Mouse (Mus musculus) liver, embryonic 12.5 days (tissue): Measurements from ENCODE around the gene Sowahb. TPM values are rescaled to one million over a fixed set of nuclear protein-coding genes. Genes with fewer than 3 reads are reported as not detected.

Experiments
- ATAC-seq: fragments of 200-750 bp; cut with Nextera tagmentation; 2 replicates; pipeline ENCODE4 v1.8.0; 2017; ENCODE audit warnings: moderate number of reproducible peaks, mild to moderate bottlenecking, moderate library complexity
- H3K27ac ChIP-seq: fragments of 300-500 bp; sonication (generic); 2 replicates; pipeline ENCODE4 v1.5.1; 2016; ENCODE audit warnings: mild to moderate bottlenecking
- H3K27me3 ChIP-seq: fragments of 300-500 bp; sonication (generic); replicated peaks from 2 replicates; pipeline ENCODE4 v1.6.1; 2016; ENCODE audit warnings: mild to moderate bottlenecking, moderate library complexity
- H3K36me3 ChIP-seq: fragments of 300-500 bp; sonication (generic); 2 replicates; pipeline ENCODE4 v1.6.1; 2016; ENCODE audit warnings: mild to moderate bottlenecking, moderate library complexity
- H3K4me1 ChIP-seq: fragments of 300-500 bp; sonication (generic); 2 replicates; pipeline ENCODE4 v1.6.1; 2016
- H3K4me2 ChIP-seq: fragments of 300-500 bp; sonication (generic); 2 replicates; pipeline ENCODE4 v1.6.1; 2016; ENCODE audit warnings: mild to moderate bottlenecking, moderate library complexity
- H3K4me3 ChIP-seq: fragments of 300-500 bp; sonication (generic); 2 replicates; pipeline ENCODE4 v1.5.1; 2016; ENCODE audit warnings: mild to moderate bottlenecking, moderate library complexity
- H3K9ac ChIP-seq: fragments of 300-500 bp; sonication (generic); 2 replicates; pipeline ENCODE4 v1.6.1; 2016; ENCODE audit warnings: mild to moderate bottlenecking, moderate library complexity
- H3K9me3 ChIP-seq: fragments of 300-500 bp; sonication (generic); replicated peaks from 2 replicates; pipeline ENCODE4 v1.6.1; 2016; ENCODE audit warnings: mild to moderate bottlenecking, moderate library complexity
- WGBS: fragments of 180-500 bp; shearing (Covaris S2); methylation state at CpG from one replicate; pipeline ENCODE4 v1.1.7; 2016; ENCODE audit not compliant: insufficient replicate concordance; 5-methylcytosine and 5-hydroxymethylcytosine counted together
- polyA plus RNA-seq: library from polyadenylated mRNA; unstranded; fragments of >200 nt; fragmentation: Nextera tagmentation; extraction: Ambion mirVana; gene quantifications from 2 replicates; pipeline ENCODE4 v1.2.1, GENCODE M21; 2016

The Sowahb gene
- polyA plus RNA-seq, 1 experiment from 2014 or later: 0.36 TPM

DNA sequence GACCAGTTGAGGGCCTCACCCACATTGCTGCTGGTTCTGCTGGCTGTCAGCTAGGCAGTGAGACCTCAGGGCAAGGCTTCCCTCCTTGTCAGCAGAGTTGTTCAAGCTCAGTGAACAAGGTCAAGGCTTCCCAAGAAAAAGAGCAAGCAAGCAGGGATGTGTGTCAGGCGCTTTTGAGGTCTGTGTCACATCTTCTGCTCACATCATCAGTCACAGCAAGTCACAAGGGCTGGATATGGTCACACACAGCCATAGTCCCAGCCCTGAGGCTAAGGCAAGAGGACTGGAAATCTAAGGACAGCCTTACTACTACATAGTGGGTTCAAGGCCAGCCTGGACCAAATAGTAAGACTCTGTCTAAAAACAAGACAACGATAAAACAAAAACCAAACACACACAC, 50.0 kb downstream of the Sowahb start:
- Histone ChIP-seq H3K4me1 (no peaks in the 10 kb centered on the region), H3K4me2 (no peak overlapping the region), H3K36me3 (no peaks in the 10 kb centered on the region), H3K27ac (no peak overlapping the region), H3K4me3 (no peak overlapping the region), H3K27me3 (no peaks in the 10 kb centered on the region), H3K9me3 (no peaks in the 10 kb centered on the region), H3K9ac (no peak overlapping the region)
- ATAC-seq: no peak
- 81% methylated on average over 2 of the region's 2 CpGs for WGBS

DNA sequence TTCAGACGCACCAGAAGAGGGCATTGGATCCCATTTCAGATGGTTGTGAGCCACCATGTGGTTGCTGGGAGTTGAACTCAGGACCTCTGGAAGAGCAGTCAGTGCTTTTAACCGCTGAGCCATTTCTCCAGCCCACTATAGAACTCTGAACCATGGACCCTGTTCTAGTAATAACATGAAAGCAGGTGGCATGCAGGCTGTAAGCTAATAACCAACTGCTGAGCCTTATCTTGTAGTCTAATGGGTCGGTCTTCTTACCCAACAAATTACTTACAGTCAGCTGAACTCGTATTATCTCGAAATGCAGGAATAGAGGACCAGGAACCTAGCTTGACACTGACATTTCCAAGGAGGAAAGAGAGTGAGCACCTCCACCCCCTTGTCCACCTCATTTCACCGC, 50.5 kb downstream of the Sowahb start:
- H3K4me3 ChIP-seq: no peak overlapping the region
- ATAC-seq: no peak
- no peak overlapping the region for H3K27ac ChIP-seq
- H3K4me1 ChIP-seq: no peaks in the 10 kb centered on the region
- no peaks in the 10 kb centered on the region for H3K27me3 ChIP-seq
- no peak overlapping the region for H3K4me2 ChIP-seq
- 67% methylated on average over 6 of the region's 6 CpGs for WGBS
- H3K9me3 ChIP-seq: no peaks in the 10 kb centered on the region
- no peaks in the 10 kb centered on the region for H3K36me3 ChIP-seq
- H3K9ac ChIP-seq: no peak overlapping the region

DNA sequence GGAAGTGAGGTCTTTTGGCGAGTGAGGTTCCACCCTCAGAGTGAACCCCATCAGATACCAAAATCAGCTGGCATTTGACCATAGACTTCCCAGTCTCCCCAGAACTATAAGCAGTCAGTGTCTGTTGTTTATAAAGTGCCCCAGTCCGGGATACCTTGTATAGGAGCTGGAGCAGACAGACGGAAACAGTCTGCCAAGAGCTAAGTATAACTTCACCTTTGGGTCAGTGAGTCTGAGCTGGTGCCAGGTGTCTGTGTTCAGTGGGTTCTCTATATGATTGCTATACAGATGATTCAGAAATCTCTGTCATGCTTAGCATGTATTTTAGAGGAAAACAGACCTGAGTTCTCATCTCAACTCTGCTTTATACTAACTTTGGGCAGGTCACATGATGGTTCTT, 52.7 kb downstream of the Sowahb start:
- H3K27me3 ChIP-seq: no peaks in the 10 kb centered on the region
- H3K4me2 ChIP-seq: no peak overlapping the region
- H3K36me3 ChIP-seq: no peaks in the 10 kb centered on the region
- WGBS: 57% methylated on average over 3 of the region's 3 CpGs
- ATAC-seq: no peak
- no peak overlapping the region for H3K9ac ChIP-seq
- no peaks in the 10 kb centered on the region for H3K9me3 ChIP-seq
- H3K27ac ChIP-seq: no peak overlapping the region
- H3K4me1 ChIP-seq: no peaks in the 10 kb centered on the region
- no peak overlapping the region for H3K4me3 ChIP-seq

Other genes with a start within 250 kb of the Sowahb start
- 57.6 and 59.0 TPM in 2 replicates for gene Sept11, start 48.4 kb upstream of the Sowahb start, polyA plus RNA-seq
- 50.1 and 60.9 TPM in 2 replicates for gene Ccni, start 161.5 kb upstream of the Sowahb start, polyA plus RNA-seq
- 1.2 and 1.3 TPM in 2 replicates for gene 2010109A12Rik, start 161.5 kb upstream of the Sowahb start, polyA plus RNA-seq
- 16.8 and 17.3 TPM in 2 replicates for gene Ccng2, start 222.2 kb upstream of the Sowahb start, polyA plus RNA-seq